Mouse (Mus musculus) spleen, adult 2 months (tissue): ENCODE data around the gene Rad17.

Experiments
- CTCF ChIP-seq: fragments of 200-500 bp; IDR thresholded peaks from 2 replicates; pipeline ENCODE4 v1.5.1; 2011; ENCODE audit warnings: mild to moderate bottlenecking, inconsistent platforms; ENCODE audit not compliant: insufficient read depth, insufficient read length, insufficient replicate concordance; ENCODE audit errors: extremely low read depth
- POLR2A ChIP-seq: fragments of 200-500 bp; IDR thresholded peaks from 2 replicates; pipeline ENCODE4 v1.6.1; 2011; ENCODE audit warnings: low read depth, low read length, inconsistent platforms

- TF ChIP-seq CTCF (no peak), POLR2A (no peak)
Observed at GRCm38 (mm10) chr13:100588646-100589045, 62.2 kb downstream of the Rad17 start.
